Mouse (Mus musculus) Patski (cell line): ENCODE measurements around the gene Urb1. TPM values are rescaled to one million over a fixed set of nuclear protein-coding genes. Genes with fewer than 3 reads are reported as not detected.

Source experiments
- ATAC-seq: fragments of 100-300 bp; one replicate; pipeline ENCODE4 v1.8.0; 2021
- CTCF ChIA-PET: fragments of 350-600 bp; sonication (Branson Sonifier 250); formaldehyde crosslinking; loops from one replicate; lab custom pipeline; 2022; ENCODE audit warnings: inconsistent platforms; lab: Charles Lee
- POLR2A ChIA-PET: fragments of 350-600 bp; sonication (Branson Sonifier 250); formaldehyde crosslinking; loops from one replicate; lab custom pipeline; 2022; ENCODE audit warnings: antibody characterized with exemption, inconsistent platforms; lab: Charles Lee
- DNase-seq: peaks from one replicate; pipeline ENCODE4 v3.0.0-alpha.2; 2011; ENCODE audit warnings: low read depth, low spot score
- H3K27me3 ChIP-seq: fragments of 371-371 bp; one replicate; pipeline ENCODE4 v1.5.1; 2021
- CTCF ChIP-seq: fragments of 100-300 bp; IDR thresholded peaks from one replicate; pipeline ENCODE4 v1.5.1; 2021
- in situ Hi-C: fragments of 300-500 bp; cut with MboI; formaldehyde crosslinking; loops from 3 replicates; pipeline ENCODE4 v1.11.1; 2018; ENCODE audit warnings: low pct_unique_long_range_greater_than_20kb, mixed read lengths
- polyA plus RNA-seq: library from polyadenylated mRNA; unstranded; gene quantifications from one replicate; pipeline ENCODE4 v1.2.3, GENCODE M21; 2021

Urb1 gene
- polyA plus RNA-seq, 1 experiment from 2014 or later, result 4.8 TPM

DNA sequence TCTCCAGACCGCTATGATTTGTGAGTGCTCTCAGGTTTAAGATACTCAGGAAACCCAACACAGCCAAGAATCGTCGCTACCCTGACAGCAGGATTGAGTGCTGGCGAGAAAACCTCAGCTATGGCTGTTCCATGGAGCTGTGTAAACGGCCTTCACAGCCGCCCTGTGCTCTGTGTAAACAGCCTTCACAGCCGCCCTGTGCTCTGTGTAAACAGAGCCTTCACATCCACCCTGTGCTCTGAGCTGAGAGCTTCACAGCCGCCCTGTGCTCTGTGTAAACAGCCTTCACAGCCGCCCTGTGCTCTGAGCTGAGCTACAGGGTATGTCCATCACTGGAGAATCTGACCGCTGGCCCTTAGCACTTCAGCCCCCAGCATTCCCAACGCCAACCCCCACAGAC lies 30.4 kb downstream of the Urb1 start:
- ChIA-PET POLR2A (no interaction called here), CTCF (interaction anchor here (1.5 kb wide), 1 partner anchor 16 kb away, joined by 4 read pairs; no protein-coding TSS in a partner anchor)
- in situ Hi-C loops, result no loop called here
- ATAC-seq (no peak), DNase-seq (no peak)
- H3K27me3 ChIP-seq, result no peaks in the 10 kb centered on the region
- TF ChIP-seq CTCF, result no peak

DNA sequence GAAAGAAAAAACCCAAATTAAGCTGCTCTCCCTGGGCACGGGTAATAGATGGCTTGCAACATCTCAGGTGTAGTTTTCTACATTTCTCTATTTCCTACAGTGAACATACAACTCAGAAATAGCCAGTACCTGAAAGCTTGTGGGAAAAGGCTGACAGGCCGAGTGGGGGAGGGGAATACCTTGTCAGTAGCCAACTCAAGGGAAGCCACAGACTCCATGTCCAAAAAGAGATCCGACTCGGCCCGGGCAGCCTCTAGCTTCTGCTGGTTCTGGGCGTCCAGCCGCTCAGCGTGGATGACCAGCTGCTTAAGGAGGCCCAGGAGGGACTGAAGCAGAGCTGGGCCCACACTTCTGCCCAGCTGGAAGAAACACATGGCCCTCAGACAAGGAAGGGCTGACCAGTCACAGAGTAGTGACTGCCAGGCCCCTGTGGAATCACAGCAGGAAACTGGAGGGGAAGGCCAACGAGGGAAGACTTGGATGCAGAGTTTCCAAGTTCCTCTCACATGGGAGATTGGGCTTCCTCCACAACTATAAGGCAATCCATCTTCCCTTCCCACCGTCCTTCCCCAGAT lies 34.2 kb downstream of the Urb1 start:
- TF ChIP-seq CTCF, result no peak
- DNase-seq (no peak), ATAC-seq (no peak)
- in situ Hi-C loops, result no loop called here
- H3K27me3 ChIP-seq, result no peaks in the 10 kb centered on the region
- ChIA-PET CTCF (no interaction called here), POLR2A (no interaction called here)

DNA sequence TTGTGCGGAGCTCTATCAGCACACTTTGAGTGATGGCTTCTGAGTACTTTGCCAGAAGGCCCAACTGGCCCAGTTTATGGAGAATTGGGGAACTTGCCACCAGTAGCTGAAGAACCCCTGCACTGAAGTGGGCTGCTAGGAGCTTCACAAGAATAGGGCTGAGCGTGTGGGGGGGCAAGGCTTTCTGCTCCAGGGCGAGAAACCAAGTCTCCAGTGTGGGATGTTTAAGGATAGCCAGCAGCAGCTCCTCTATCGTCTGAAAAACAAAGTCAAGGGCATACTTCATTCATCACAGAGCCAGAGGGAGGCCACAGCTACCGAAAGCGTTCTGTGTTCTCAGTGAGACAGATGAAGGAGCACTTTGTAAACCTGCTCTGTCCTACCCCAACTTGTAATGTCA lies 35.6 kb downstream of the Urb1 start:
- in situ Hi-C loops, result no loop called here
- no peaks in the 10 kb centered on the region for H3K27me3 ChIP-seq
- ChIA-PET POLR2A (no interaction called here), CTCF (interaction anchor here (1.1 kb wide), 1 partner anchor 11 kb away, joined by 3 read pairs; no protein-coding TSS in a partner anchor)
- no peak for TF ChIP-seq CTCF
- DNase-seq (no peak), ATAC-seq (no peak)

DNA sequence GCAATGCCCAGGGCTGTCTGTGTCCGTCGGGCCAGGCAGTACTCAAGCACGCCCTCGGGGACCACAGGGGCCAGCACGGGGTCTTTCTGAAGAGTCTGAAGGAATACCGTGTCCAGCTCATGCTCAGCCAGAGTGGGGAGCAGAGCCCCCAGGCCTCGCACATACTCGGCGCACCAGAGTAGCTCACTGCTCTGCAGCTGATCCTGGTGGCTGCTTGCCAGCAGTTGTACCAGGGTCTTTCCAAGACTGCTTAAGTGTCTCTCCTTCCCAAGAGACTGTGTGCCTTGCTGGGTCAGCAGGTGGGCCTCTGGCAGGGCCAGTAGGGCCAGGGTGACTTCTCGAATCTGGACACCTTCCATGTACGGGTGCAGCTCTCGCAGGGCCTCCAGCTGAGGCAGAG lies 36.0 kb downstream of the Urb1 start:
- ChIA-PET POLR2A (no interaction called here), CTCF (interaction anchor here (1.1 kb wide), 1 partner anchor 11 kb away, joined by 3 read pairs; no protein-coding TSS in a partner anchor)
- DNase-seq, result no peak
- TF ChIP-seq CTCF, result no peak
- H3K27me3 ChIP-seq, result no peaks in the 10 kb centered on the region
- no peak for ATAC-seq
- in situ Hi-C loops, result no loop called here

DNA sequence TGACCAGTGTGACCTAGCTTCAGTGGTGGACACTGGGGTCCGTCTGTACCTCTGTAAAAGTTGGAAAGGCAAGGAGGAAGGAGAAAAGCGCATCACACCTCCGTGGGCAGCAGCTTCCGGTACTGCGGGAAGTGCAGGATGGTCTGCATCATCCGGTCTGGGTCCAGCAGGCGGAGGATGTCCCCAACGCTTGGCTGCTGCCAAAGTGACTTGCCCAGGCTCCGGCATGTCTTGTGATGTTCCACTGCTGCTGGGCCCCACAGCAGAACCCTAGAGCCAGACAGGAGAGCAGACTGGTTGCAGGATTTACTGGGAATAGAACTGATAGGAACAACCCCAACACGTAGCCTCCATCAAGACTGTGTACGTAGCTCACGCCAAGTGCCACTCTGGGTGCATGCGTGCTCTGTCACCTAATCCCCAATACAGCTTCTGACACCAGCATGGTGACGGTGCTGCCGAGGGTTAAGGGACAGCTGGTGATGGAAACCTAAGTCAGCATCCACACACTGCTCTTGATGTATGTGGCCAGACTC lies 43.2 kb downstream of the Urb1 start:
- no peaks in the 10 kb centered on the region for H3K27me3 ChIP-seq
- POLR2A ChIA-PET, result no interaction called here
- ATAC-seq, result no peak
- DNase-seq, result no peak
- in situ Hi-C loops, result no loop called here
- no peak for TF ChIP-seq CTCF
- CTCF ChIA-PET, result no interaction called here

DNA sequence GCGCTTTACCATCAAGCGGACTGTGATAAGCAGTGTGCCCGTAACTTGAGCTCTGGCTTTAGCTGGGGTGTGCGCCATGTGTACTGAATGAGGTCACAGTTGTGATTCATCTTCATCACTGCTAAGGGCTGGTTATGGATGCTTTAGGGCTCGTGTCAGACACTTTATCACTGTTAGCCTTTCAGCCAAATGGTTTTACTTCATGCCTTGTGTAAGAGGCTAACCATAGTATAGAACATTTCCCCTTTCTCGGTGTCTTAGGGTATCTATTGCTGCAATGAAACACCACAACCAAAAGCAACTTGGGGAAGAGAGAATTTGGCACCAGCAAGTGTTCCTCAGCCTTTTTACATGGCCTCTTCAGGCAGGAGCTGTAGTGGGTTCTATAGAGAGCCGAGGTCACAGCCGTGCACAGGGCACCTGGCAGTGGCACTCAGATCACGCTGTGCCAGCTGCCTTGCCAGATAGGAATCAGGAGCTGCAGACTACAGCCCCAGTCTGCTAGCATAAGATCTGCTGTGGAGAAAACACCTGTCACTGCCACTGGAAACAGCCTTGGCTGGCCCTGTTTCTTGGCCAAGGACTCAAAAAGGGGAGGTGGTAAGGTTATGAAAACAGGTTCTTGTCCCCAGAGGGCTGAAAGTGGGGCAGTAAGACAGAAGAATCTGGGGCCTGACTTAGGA lies 44.9 kb downstream of the Urb1 start:
- no peak for DNase-seq
- in situ Hi-C loops, result no loop called here
- POLR2A ChIA-PET, result no interaction called here
- CTCF ChIA-PET, result no interaction called here
- ATAC-seq, result no peak
- no peak for TF ChIP-seq CTCF
- no peaks in the 10 kb centered on the region for H3K27me3 ChIP-seq

DNA sequence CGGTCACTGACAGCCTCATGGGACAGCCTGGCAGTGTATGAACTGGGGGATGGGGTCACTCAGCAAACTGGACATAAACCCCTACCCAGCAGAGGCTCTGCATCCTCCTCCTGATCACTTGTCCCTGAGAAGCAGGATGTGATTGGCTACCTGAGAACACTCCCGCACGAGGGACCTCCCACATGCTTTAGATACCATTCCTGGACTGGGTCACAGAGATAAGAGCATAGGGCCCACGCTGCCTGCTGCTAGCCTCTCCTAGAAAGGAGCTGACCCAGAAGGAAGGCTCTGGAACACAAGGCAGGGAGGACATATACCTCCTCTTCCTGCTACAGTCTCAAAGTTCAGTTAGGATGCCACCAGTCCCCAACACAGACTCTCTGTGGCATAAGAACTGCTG lies 49.7 kb downstream of the Urb1 start:
- ChIA-PET POLR2A (no interaction called here), CTCF (interaction anchor here (0.9 kb wide), 1 partner anchor 9 kb away, joined by 3 read pairs; no protein-coding TSS in a partner anchor)
- no peak for TF ChIP-seq CTCF
- in situ Hi-C loops, result no loop called here
- ATAC-seq (no peak), DNase-seq (no peak)
- H3K27me3 ChIP-seq, result no peaks in the 10 kb centered on the region

DNA sequence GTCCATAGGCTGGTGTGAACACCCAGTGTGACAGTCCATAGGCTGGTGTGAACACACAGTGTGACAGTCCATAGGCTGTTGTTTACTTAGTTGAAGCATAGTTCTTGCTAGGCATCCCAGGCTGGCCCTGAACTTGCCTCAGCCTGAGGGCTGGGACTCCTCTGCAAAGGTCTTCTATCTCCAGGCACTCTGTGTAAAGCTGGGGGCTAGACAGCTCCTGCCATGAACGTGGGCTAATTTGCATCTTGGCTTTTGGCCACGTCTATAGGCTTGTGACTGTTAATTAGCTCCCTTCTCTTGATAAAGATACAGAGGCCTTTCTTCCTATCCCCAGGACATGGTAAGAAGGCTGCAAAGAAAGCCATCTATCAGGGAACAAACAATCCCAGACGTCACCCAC lies 50.9 kb downstream of the Urb1 start:
- DNase-seq (no peak), ATAC-seq (no peak)
- no peak for TF ChIP-seq CTCF
- CTCF ChIA-PET, result interaction anchor here (1.3 kb wide), 1 partner anchor 19 kb away, joined by 3 read pairs; no protein-coding TSS in a partner anchor
- in situ Hi-C loops, result no loop called here
- no peaks in the 10 kb centered on the region for H3K27me3 ChIP-seq
- POLR2A ChIA-PET, result no interaction called here

DNA sequence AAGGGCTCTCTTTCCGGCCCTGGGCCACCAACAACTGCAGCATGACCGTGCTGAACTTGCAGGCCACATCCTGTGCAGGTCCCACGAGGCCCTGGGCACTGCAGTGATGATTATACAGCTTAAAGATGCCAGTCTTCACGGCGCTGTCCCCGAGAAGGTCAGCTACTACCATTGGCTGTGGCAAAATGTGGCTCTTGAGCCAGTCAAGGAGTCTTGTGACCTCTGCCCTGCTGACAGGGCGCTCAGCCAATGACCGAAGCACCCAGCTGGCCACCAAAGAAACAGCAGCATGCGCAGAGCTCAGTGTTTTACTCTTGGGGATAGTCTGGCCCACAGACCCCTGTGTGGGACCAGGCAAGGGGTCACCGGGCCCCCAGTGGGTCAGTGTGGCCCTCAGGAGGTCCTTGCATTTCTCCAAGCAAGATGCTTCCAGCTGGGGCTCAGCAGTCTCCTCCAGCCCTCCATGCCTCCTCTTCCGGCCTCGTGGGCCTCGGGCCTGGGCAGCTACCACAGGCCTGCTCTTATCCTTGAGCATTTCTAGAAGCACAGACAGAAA lies 56.7 kb downstream of the Urb1 start:
- no peak for TF ChIP-seq CTCF
- ATAC-seq (no peak), DNase-seq (no peak)
- POLR2A ChIA-PET, result no interaction called here
- CTCF ChIA-PET, result no interaction called here
- no peaks in the 10 kb centered on the region for H3K27me3 ChIP-seq
- in situ Hi-C loops, result no loop called here

DNA sequence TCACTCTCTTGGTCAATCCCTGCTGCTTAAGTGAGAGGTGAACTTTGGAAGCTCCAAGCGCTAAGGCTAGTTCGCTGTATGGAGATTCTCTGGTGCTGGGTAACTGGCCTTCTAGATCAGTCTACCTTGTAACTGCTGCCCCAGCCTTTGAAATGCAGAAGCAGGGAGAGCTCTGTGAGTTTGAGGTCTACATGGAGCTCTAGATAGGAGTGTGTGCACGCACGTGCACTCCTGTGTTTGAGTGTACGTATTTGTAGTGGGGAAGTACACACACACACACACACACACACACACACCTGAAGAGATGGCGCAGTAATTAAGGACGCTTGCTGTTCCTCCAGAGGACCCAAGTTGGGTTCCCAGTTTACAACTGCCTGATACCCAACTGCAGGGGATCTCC lies 62.0 kb downstream of the Urb1 start:
- ATAC-seq (no peak), DNase-seq (no peak)
- POLR2A ChIA-PET, result no interaction called here
- CTCF ChIA-PET, result no interaction called here
- TF ChIP-seq CTCF, result no peak
- H3K27me3 ChIP-seq, result no peaks in the 10 kb centered on the region
- in situ Hi-C loops, result no loop called here

DNA sequence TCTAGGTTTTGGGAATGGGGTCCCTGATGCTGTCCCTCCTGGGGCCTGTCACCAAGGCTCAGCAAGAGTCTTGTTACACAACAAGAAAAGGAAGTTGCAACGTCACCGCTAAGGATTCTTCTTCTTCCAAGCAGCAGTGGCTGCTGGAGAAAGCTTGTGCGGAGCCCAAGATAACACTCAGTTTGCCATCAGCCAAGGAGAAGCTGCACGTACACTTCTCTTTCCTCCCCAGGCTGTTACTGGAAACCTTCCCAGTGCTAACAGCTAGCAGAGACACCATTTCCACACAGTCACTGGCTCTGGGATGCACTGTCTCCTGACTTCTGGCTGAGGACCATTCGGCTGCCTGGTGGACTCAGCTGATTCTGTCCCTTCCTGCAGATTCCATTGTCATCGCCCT lies 63.1 kb downstream of the Urb1 start:
- no peak for TF ChIP-seq CTCF
- POLR2A ChIA-PET, result no interaction called here
- ATAC-seq, result no peak
- DNase-seq, result no peak
- CTCF ChIA-PET, result no interaction called here
- in situ Hi-C loops, result no loop called here
- no peaks in the 10 kb centered on the region for H3K27me3 ChIP-seq
